Mouse (Mus musculus) ZHBTc4 (cell line): ENCODE measurements at regions not wholly inside any gene's neighbourhood (a gene's known extent, or its start where the extent isn't known, plus 50 kb on each side); places are given as distances from the start of the nearest gene placed in this dataset.
A peak's percentile ranks its signal among the peaks of the same experiment; 100 is the strongest.

Source experiments
- DNase-seq: peaks from one replicate; pipeline ENCODE4 v3.0.0-alpha.2; 2011; ENCODE audit warnings: low read depth, low spot score

- DNase-seq = no peak
Observed at GRCm38 (mm10) chr13:52048777-52049176, 202.3 kb downstream of the Gadd45g start.

DNA sequence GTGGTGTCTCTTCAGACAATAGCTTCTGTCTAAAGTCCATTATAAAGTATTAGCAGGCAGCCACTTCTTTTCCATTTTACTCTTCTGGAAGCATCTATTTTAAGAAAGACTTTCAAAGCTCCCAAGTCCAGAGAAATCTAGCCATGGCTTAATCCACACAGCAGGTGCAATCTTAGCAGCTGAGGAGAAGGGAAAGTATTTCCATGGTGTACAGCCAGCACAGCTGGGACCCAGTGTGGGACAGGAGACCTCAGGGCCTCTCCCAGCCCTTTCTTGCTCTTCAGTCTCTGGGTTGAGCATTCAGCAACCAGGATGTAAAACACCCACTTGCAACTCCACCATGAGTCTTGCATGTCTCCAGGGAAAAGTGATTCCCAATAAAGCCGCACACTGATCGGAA lies 202.8 kb downstream of the Gadd45g start:
- no peak for DNase-seq

DNA sequence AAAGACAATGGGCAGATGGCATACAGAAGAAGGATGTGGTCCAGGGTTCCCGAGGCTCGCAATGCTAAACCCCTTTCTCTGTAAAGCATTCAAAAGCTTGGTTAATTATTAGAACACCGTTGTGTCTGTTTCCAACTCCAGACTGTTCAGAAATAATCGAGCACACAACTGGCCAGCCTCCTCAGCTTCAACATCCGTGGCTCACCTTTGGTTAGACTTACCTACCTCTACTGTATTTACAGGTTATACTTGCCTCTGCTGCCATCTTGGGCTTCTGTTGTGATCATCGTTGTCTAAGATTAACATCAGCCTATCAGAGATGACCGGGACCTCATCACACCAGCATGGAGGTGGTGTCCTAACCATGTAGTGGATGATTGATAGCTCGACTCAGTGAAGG lies 209.3 kb downstream of the Gadd45g start:
- no peak for DNase-seq

DNA sequence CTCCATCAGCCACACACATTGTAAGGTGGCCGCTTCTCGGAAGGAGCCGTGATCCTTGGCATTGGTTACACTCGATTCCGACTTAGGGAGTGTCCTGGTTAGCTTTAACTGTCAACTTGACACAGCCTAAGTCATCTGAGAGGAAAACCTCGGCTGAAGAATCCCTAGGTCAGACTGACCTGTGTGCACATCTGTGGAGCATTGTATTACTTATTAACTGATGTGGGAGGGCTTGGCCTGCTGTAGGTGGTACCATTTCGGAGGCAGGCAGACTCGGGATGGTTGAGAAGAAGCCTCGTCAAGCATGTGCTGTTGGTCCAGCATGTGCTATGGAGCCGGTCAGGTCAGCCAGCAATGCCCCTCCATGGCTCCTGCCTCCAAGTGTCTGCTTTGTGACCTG lies 211.0 kb downstream of the Gadd45g start:
- no peak for DNase-seq

GRCm38 (mm10) chr13:52059756-52060417 lies 213.4 kb downstream of the Gadd45g start:
- no peak for DNase-seq

- DNase-seq = no peak
Observed at GRCm38 (mm10) chr13:52060418-52060870, 214.0 kb downstream of the Gadd45g start.

DNA sequence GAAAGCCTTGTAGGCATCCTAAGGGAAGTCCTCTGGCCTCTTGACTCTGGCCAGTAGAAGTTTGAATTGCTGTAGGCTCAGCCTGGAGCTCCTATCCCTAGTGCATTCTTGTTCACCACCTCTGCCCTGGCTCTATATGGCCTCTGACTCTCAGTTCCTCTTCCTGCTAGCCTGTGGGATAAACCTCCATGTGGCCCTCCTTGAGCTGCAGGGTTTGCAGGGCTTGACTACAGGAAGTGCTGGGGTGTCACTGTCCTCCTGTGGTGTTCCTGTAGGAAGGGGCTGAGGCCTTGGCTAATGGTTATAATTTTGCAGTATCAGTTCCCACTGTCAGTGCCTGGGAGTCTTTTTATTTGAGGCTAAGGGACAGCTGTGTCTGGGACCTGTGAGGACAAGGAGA lies 215.0 kb downstream of the Gadd45g start:
- no peak for DNase-seq

GRCm38 (mm10) chr13:52061881-52062280 lies 215.4 kb downstream of the Gadd45g start:
- DNase-seq = peak; percentile 81

GRCm38 (mm10) chr13:52062576-52062975 lies 216.1 kb downstream of the Gadd45g start:
- no peak for DNase-seq

DNA sequence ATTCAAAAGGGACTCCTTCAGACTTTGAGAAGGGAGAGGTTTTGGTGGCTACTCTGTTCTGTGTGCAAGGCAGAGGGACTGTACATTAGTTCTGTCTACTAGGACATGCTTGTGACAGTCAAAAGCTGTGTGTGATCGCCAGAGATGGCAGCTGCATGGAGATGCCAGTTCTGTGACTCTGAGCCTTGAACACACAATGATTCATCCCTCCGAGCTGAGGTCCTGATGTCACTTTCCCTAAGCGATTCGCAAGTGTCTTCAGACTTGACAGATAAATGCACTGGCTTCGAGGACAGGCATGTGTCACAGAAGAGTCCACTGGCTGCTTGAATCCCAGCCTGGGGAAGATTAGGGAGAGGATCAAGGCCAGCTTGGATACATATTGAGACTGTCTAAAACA lies 218.8 kb downstream of the Gadd45g start:
- DNase-seq = no peak

DNA sequence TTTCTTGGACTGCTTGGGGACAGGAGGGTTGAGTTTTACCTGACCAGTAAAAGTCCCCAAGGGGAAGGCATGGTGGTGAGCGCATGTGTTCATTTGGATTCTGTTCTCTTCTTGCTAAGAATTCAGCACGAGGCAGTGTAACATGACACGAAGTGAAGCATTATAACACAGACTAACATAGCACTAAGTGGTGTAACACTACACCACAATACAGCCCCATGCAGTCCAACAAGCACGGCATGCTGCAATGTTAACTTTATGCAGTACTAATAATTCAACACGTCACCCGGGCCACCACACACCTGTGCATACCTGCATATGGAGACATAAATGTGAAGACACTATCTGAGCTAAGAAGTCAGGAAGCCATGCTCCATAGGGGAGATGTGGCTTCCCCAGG lies 219.2 kb downstream of the Gadd45g start:
- no peak for DNase-seq

GRCm38 (mm10) chr13:52067048-52067447 lies 220.6 kb downstream of the Gadd45g start:
- DNase-seq = no peak

GRCm38 (mm10) chr13:52068886-52069439 lies 222.5 kb downstream of the Gadd45g start:
- DNase-seq = no peak

DNA sequence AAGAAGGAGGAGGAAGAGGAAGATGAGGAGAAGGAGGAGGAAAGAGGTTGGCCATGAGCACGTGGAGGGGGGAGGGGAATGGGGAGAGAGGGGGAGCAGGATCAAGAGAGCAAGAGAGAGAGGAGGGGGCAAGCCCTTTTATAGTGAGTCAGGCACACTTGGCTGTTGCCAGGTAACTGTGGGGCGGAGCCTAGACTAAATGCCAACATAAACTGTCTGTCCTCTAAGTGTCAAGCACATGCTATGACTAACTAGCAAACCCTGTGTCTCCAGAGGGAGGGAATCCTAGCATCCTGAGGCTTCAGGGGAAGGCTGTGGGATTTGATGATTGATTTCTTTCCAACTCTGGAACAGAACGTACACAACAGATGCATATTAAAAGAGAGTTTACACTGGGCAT lies 223.2 kb downstream of the Gadd45g start:
- no peak for DNase-seq

- DNase-seq = peak; percentile 57
Observed at GRCm38 (mm10) chr13:52070731-52071663, 224.5 kb downstream of the Gadd45g start.

DNA sequence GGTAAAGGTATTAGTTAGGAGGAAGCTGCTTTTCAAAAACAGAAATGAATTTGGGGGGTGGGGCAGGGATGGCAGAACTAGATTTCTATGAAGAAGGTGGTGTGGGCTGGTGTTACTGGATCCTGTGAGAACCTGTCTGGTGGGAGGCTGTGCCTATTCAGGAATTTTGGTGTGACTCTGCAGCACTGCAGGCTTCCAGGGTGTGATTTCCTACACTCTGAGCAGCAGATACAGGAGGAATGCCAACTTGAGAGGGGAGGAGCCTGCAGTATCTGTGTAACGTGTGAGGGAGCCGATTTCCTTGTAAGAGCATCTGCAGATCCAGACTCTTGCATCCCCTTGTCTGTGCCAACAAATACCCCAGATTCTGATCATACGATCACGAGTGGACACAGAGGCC lies 231.1 kb downstream of the Gadd45g start:
- no peak for DNase-seq

DNA sequence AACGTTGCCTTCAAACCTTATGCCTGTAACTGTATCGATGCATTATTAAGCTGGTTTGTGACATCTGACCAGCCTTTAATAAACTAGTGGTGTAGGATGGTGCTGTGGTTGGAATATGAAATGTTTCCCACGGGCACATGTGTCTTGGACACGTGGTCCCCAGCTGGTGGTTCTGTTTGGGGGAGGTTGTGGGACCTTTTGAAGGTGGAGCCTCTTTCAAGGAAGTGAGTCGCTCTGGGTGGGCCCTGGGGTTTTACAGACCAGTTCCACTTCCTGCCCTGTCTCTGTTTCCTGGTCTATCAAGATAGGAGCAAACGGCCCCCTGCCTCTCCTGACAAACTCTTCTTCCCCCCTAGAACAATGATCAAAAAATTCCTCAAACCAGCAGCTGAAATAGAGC lies 232.1 kb downstream of the Gadd45g start:
- no peak for DNase-seq

DNA sequence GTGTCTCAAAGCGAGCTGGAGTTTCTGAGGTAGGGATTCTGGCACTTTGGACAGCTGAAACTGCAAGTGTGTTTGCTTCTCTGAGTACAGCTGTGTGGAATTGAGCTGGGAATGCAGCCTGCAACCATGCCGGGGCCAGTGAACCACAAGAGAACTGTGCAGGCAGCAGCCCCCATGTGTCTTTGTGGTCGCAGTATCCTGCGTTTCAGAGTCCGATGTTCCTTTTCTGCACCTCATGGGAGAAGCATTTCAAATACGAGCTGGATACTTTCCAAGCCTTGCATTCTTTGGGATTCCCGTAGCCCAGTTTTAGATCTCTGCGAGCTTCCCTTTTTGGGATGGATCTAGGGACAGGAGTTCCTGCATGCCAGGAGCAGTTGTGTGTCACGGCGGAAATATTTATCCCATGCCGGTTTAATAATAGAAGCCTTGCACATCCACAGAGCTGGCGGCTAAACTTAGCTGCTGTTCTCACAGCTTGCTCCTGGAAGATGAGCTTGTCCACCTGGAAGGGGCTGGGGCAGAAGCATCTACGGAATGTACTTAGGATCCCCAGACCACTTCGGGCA lies 233.3 kb downstream of the Gadd45g start:
- DNase-seq = no peak

DNA sequence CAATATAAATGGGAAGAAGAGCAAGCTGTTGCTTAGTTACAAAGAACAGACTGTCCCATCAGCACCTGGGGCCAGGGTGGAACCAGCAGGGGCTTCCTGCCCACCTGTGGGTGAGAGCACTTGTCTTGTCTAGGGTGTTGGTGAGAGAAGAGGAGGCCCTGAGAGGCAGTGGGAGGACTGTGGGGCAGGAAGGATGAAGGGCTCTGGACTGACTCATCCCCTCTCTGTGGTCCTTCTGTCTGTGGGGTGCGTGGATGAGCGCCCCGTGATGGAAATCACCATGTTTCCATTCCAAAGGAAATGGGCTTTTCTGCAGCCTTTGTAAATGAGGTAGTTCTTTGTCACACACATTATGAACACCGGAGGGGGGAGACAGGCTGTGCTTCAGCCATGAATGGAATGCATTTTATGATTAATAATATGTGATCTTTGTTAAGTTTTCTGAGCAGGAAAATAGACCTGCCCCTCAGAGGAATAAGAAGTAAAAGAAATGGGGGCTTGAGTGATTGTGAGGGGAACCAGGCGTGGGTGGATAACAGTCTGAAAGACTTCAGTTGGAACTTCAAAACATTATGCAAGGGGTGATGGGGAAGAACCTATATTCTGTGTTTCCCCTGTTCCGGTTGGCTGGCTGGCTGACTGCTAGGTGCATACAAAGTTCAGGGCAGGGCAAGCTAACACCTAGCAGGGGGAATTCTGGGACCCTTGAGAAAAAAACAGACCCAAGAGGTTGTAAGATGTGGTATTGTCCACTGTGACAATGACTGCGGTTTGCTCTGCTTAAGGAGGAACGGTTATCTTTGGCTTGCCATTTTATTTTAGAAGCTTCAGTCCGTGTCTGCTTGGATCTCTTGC lies 237.3 kb downstream of the Gadd45g start:
- DNase-seq = no peak

DNA sequence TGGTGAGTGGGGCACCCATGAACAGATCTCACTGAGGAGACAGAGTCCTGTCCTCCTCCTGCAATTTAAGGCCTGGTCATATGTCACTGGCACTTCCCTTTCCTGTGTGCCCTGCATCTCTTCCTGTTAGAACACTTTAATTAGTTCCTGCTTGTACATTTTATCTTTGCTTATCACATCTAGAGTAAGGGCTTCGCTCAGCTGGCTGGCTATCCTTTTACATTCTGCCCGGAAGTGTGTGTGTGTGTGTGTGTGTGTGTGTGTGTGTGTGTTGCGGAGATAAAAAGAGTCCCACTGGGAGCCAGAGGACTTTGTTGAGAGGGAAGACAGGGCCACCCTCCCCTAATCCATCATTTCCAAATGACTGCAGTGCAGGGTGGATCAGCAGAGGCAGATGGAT lies 238.6 kb downstream of the Gadd45g start:
- no peak for DNase-seq

DNA sequence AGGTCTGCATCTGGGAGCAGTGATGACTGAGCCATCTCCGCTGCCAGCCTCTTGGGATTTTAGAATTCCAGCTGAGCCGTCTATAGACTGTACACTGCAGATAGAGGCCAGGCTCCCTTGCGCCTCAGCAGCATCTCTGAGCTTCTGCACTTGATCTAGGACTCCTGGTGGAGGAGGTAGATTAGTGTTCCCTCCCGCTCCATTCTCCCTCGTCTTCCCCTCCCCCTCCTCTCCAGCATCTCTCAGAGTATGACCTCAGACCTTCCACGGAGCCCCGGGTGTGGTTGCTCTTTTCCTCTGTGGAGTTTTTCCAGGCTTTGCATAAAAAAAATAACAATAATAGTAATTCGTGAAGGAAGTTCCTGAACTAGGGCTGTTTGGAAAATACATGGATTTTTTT lies 241.8 kb downstream of the Gadd45g start:
- peak; percentile 33 for DNase-seq
